Mouse (Mus musculus): Measurements from ENCODE around the gene Ccdc97. TPM values are rescaled to one million over a fixed set of nuclear protein-coding genes. Genes with fewer than 3 reads are reported as not detected.
A peak's percentile ranks its signal among the peaks of the same experiment; 100 is the strongest.

The Ccdc97 gene
- total RNA-seq, 2 experiments from 2014 or later, result 42.9 to 44.9 TPM

DNA sequence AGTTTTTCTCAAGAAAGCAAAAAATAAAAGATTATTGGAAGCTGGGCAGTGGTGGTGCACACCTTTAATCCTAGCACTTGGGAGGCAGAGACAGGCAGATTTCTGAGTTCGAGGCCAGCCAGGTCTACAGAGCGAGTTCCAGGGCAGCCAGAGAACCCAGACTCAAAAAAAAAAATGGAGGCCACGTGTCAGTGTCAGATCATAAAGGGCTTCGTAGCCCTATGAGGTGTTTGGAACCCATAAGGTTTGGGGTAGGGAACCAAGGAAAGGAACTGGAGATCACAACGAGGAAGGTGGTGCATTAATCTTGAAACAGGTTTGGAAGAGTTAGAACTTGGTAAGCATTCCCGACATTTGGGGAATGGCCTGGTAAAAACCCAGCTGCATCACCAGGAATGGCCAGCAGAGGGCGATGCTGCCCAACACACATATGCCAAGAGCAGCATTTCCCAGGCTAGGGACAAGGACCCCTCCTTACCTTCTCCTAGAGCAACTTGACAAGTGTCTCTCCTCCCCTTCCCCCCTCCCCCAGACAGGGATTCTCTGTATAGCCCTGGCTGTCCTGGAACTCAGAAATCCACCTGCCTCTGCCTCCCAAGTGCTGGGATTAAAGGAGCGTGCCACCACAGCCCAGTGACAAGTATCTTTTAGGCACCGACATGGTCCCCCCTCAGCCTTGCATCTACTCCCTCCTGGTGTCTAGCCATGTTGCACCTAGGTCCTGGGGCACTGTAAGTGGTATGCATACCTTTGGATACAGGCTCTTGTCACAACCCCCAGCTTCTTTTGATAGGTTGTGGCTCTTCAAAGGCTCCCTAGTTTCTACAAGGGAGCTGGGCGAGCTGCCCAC lies 1.1 kb upstream of the Ccdc97 start:
- peak; percentile 89 for DNase-seq

DNA sequence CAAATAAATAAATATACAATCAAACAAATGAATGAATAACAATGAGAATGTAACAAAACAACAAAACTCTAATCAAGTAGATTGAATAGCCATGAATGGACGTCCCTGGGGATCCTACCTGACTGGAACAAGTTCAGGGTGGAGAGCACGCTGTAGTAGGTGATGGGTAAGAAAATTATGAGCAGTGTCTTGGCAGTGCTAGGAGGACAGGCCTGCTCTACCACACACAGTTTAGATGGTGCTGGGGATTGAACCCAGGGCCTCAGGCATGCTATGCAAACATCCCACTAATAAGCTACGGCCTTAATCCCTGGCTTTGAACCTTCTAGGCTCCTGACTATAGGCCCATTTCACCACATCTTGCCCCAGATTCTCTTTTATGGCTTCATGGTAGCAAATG lies 1.4 kb downstream of the Ccdc97 start:
- DNase-seq, result no peak

GRCm38 (mm10) chr7:25715731-25716271 lies 3.1 kb downstream of the Ccdc97 start:
- no peak for DNase-seq

- DNase-seq, result no peak
Measured at GRCm38 (mm10) chr7:25714581-25714980, 4.3 kb downstream of the Ccdc97 start.

DNA sequence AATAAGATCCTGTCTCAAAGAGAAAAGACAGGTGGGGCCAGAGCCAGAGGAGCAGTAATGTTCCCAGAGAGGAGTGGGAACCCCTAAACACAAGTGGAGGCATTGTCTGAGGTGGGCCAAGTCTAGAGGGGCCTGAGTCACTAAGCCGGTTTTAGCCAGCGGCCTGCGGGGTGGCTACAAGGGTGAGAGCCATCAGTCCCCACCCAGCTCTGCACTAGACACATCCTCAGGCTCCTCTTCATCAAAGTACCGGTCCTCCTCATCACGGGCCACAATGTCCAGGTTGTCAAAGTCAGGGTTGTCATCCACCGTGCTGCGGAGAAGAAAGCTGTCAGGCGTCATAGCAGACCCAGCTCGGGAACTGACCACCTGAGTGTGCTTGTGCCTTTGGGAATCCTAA lies 6.1 kb downstream of the Ccdc97 start:
- no peak for DNase-seq

- peak; percentile 69 for DNase-seq
Measured at GRCm38 (mm10) chr7:25711731-25712197, 7.1 kb downstream of the Ccdc97 start.

DNA sequence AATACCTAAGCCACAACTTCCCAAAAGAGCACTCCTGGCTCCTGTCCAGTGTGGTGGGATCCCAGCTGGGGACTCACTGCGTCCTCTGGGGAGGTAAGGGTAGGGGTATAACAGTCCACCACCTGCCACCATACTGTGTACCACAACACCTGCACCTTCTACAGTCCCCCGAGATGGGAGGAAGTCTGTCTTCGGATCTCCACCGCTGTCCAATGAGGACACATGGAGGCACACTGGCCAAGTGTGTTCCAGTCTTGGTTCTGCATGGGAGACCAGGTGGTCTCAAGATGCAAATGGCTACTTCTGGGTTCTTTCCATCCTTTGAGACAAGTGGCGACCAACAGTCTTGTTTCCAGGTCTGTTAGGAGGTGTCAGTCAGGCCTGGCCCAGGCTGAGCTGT lies 7.7 kb downstream of the Ccdc97 start:
- DNase-seq, result no peak

DNA sequence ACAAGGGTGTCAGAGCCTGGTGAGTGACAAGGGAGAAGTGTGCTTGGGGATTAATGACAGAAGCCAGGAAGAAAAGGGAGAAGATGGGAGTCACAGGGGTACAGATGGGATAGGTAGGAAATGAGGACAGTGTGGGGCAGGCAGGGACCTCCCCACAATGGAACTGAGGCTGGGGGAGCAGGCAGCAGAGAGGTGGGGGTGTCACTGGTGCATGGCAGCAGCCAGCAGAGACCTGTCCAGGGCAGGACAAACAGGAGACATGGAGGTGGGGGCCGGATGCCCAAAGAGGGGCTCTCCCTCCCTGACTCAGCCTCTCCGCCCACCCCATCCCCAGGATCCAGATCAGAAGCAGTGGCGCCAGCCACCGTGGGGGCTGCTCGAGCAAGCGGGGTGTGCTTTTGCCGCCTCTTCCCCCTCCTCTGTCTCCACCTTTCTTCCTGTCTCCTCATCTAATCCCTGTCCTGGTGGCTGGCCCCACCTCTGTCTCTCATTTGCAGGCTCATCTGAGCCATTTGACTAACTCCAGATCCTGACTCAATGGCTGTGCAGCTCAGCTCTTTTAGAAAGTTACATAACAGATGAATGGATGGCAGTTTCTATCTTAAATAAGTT lies 8.3 kb downstream of the Ccdc97 start:
- DNase-seq, result no peak

- DNase-seq, result peak; percentile 75
Measured at GRCm38 (mm10) chr7:25709961-25710360, 8.9 kb downstream of the Ccdc97 start.

DNA sequence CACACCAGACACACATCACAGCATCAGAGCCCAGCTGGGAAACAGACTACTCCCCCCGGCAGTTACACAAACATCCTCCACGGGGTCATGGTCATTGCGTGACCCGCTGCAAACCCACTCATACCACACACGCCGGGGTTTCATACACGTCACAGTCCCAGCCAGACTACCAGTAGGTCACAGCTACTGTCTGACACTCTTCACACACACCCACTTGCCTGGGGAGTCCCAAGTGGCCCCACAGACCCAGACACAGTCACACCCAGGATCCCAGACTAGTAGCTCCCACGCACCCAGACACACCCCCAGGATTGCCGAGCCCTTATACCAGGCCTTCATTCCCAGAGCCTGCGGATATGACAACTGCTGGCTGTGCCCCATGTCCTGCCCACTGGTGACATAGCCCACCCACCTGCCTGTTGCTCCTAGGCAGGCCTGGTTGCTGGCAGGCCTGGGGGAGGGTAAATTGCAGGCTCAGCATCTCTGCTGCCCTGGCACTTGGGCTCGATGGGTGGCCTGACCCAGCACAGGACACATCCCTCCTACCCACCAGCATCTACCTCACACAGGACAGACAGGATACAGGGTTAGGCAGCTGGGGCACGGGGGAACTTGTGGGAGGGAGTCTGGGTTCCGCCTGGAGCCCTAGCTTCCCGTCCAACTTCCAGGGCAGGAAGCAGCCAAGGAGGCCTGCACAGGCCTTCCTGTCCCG lies 11.2 kb downstream of the Ccdc97 start:
- peak; percentile 69 for DNase-seq

- DNase-seq, result no peak
Measured at GRCm38 (mm10) chr7:25706578-25707170, 12.2 kb downstream of the Ccdc97 start.

DNA sequence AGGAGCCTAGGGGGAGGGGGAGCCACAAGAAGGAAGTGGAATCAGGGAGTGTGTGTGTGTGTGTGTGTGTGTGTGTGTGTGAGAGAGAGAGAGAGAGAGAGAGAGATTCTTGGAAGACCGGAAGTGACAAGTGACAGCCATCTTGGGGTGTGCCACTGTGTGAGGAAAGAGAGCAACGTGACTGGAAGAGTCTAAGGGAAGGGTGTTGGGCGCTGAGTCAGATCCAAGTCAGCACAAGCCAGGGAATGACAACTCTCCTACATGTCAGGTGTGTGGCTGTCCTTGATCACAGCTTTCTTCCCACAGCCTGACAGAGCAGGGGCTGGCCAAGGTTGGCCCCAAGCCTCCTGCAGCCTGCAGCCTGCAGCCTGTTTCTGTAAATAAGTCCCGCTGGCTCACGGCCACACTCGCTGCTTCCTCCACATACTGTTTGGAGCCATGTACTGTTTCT lies 13.1 kb downstream of the Ccdc97 start:
- DNase-seq, result peak; percentile 61

GRCm38 (mm10) chr7:25704716-25705364 lies 14.0 kb downstream of the Ccdc97 start:
- no peak for DNase-seq

- DNase-seq, result no peak
Measured at GRCm38 (mm10) chr7:25703793-25704494, 14.9 kb downstream of the Ccdc97 start.

DNA sequence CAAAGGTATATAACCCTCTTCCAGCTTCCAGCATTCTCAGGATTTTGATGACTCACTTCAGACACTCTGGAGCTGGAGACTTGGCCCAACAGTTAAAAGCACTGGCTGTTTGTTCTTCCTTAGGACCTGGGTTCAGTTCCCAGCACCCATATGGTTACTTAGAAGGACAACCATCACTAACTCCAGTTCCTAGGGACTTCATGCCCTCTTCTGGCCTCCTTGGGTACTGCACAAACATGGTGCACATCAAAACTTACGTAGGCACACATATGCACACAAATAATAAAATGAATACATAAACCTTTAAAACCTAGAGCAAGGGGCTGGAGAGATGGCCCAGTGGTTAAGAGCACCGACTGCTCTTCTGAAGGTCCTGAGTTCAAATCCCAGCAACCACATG lies 16.5 kb downstream of the Ccdc97 start:
- no peak for DNase-seq

GRCm38 (mm10) chr7:25700732-25701131 lies 18.2 kb downstream of the Ccdc97 start:
- DNase-seq, result no peak

DNA sequence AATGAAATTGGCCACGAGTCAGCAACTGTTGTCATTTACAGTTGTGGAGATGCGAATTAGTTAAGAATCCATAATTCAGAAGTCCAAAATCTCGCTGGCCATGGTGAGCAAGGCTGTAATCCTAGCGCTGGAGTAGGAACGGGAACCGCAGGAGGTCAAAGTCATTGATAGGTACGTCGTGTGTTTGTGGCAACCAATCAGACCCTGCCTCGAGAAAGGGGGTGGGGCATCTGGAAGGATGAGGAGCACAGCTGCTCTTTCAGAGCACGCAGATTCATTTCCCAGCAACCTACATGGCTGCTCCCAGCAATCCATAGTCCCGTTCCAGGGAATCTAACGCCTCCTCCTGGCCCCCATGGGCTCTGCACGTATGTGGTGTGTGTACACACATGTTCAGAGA lies 19.0 kb downstream of the Ccdc97 start:
- no peak for DNase-seq

- no peak for DNase-seq
Measured at GRCm38 (mm10) chr7:25694104-25694503, 24.8 kb downstream of the Ccdc97 start.

DNA sequence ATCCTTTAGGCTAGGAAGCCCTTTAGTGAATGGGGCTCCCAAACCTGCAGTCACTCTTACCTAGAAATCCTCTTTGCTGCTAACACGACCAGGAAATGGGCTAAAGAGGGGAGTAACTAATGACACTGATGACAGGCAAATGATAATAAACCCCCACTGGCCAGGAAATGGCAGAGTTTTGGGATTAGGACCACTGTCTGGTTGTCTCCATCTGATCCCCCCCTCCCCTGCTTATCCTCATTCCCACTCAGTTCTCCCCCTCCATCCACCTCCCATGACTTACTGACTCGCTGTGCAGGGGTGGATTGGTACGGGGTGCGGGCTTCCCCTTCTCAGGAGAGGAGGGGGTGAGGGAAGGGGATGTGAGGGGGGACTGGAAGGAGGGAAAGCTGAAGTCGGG lies 28.8 kb downstream of the Ccdc97 start:
- DNase-seq, result no peak

- no peak for DNase-seq
Measured at GRCm38 (mm10) chr7:25689603-25690021, 29.3 kb downstream of the Ccdc97 start.
